Mouse (Mus musculus) liver, embryonic 14.5 days (tissue): ENCODE results near the gene Rnf39.

Experiments
- CTCF ChIP-seq: IDR thresholded peaks from 2 replicates; pipeline ENCODE4 v1.5.1; 2016; ENCODE audit warnings: antibody characterized with exemption, low read depth, control low read depth
- EP300 ChIP-seq: IDR thresholded peaks from 2 replicates; pipeline ENCODE4 v1.6.1; 2016; ENCODE audit warnings: antibody characterized with exemption, low read depth

DNA sequence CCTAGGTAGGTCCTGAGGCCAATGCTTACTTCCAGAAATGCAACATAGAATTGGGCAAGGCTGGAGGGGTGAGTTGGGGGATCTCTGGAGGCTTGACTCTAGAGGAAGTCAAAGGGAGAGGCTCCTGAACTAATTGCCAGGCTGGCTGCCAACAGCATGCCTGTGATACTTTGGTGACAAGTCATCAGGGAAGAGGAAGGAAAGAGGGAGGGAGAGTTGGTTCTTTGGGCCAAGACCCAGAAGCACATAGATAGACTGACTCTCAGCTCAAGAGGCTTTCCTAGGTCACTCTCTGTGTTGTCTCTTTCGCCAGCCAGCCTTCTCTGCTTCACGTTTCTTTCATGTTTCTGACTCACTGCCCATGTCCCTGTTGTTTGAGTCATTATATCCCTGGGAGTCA lies 10.9 kb upstream of the Rnf39 start:
- no peak for TF ChIP-seq CTCF
- TF ChIP-seq EP300 = no peak
